Mouse (Mus musculus) left cerebral cortex, postnatal 14 days (tissue): ENCODE measurements around the gene Itgb1. TPM values are rescaled to one million over a fixed set of nuclear protein-coding genes. Genes with fewer than 3 reads are reported as not detected.

Source experiments
- DNase-seq, 2 experiments: peaks; one replicate each; pipeline ENCODE4 v3.0.0; 2021 to 2022; ENCODE audit warnings: low spot score in 2 of 2, mixed read lengths in 1 of 2
- intact Hi-C: fragments of 180-260 bp; cut with DNase I; formaldehyde crosslinking; loops from one replicate; pipeline ENCODE4 v1.15.1; 2025
- total RNA-seq, 2 experiments: library from RNA; stranded (reverse); gene quantifications; 2 replicates each; pipeline ENCODE4 v1.2.3; 2021

Itgb1 gene
- total RNA-seq, 2 experiments from 2014 or later: 79.2 to 81.9 TPM

- intact Hi-C loops: no loop called here
- peak; percentile 39 to 73 for DNase-seq
Measured at GRCm38 (mm10) chr8:128679909-128680308, 5.5 kb upstream of the Itgb1 start.

DNA sequence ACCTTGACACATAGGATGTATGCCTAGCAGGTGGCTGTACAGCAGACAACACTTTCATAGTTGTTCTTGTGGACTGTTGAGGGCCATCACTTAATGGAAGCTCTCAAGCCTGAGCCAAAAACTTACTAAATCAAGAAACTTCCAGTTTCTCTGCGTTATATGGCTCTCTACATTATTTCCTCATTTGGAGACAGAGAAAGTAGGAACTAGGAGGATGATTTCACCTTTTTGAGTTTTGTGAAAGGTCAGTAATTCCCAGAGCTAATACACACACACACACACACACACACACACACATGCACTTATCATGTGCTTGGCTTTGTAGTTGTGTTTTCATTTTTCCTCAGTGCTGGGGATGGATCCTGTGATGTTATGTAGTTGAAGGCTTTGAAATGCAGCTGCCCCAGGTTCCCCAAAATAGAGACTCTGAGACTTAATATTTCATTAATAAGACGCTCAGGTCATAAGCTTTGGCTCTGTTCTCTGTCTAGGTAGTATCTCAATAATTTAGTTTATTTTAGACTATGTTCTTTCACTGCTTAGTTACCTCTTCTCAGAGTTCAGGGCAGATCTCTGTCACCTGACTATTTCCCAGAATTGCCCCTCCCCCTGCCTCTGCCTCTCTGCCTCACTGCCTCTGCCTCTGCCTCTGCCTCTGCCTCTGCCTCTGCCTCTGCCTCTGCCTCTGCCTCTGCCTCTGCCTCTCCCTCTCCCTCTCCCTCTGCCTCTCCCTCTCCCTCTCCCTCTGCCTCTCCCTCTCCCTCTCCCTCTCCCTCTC, 4.7 kb upstream of the Itgb1 start:
- intact Hi-C loops: no loop called here
- DNase-seq: no peak

- DNase-seq: no peak
- intact Hi-C loops: no loop called here
Measured at GRCm38 (mm10) chr8:128681970-128682369, 3.5 kb upstream of the Itgb1 start.

DNA sequence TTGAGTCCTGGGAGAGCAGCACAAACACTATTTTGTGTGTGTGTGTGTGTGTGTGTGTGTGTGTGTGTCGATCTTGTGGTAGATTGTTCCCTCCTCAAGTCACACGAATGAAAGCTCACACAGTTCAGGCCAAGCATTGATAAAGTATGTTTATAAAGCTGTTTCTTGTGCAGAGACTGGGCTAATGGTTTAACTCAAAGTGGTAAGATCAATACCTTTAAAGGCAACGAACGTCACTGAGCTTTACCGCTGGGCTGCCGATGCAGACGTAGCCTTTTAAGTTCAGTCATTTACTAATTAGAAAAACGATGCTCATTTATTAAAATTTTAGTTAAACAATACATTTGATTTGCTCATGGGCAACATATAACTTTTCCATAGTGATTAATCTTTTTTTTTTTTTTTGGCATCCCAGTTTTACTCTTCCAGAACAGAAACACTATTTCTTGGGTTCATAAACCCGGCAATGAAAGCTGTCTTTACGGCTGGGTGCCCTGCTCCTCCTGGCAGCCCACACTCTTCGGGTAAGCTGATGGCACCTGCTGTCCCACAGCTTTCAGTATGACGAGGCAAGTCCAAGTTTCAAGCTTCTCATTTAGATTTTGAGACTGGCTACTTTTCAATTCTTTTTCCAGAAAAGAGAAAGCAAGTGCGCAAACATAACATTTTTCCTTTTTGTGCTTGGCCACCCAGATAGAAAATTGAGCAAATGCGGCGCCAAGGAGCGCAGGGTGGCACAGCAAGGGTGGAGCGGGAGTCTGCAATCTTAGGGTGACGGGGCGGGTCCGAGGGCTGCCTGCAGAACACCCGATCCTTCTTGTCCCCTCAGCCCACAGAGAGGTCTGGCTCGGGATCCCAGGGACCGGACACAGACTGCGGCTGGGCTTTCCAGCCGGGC, 596 bp upstream of the Itgb1 start:
- DNase-seq: no peak
- intact Hi-C loops: loop anchor here (2.0 kb wide), 1 partner anchor 32 kb away; no protein-coding TSS in a partner anchor

DNA sequence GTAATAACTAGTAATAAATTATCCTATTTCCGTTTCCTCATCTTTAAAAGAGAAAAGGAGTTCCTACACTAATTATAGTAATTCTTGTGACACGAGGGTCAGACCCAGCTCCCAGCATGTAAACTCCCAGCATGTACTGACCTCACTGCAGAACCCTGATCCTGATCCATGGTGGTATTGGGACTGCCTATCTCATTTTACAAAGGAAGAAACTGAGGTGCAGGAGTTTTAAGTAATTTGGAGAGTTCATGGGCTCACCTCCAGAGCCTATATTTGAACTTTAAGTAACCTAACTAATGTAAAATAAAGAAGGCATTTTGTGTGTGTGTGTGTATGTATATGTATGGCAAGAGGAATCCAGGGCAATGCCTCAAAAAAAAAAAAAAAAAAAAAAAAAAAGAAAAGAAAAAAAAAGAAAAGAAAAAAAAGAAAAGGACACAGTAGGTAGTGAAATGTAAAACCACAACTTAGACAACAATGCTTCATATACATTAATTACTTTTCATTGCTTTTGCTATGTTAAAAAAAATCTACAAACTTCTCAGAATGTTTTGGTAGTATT, 1.1 kb downstream of the Itgb1 start:
- no peak for DNase-seq
- intact Hi-C loops: no loop called here

GRCm38 (mm10) chr8:128688679-128689078, 3.2 kb downstream of the Itgb1 start:
- no peak for DNase-seq
- intact Hi-C loops: no loop called here

- intact Hi-C loops: no loop called here
- DNase-seq: no peak
Measured at GRCm38 (mm10) chr8:128690056-128690455, 4.6 kb downstream of the Itgb1 start.

DNA sequence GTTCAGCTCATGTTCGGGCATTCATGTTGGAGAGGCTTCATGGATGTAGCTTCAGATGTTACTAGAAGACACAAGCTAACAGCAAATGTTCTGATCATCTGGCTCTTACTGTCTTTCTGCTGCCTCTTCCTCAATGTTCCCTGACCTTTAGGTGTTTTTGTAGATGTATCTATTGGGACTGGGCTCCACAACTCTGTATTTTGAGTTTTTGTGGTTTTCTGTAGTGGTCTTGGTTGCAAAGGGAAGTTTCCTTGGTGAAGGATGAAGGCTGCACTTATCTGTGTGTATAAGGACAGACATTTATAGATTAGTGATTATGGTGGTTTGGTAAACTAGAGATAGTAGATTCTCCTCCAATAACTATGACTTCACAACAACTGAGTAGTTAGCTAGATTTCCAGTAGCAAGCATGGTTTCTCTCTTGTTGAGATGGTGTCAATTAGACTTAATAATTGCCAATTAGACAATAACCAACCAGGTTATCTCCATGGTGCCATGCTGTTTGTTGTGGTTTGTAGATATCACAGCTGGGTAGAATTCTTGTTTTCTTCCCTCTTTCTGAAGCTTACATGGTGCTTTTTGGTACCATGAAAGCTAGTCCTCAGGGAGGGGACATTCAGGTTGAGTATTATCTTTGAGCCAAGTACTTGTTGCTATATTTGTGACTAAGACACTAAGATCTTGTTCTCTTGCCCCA, 11.4 kb downstream of the Itgb1 start:
- intact Hi-C loops: no loop called here
- no peak for DNase-seq

DNA sequence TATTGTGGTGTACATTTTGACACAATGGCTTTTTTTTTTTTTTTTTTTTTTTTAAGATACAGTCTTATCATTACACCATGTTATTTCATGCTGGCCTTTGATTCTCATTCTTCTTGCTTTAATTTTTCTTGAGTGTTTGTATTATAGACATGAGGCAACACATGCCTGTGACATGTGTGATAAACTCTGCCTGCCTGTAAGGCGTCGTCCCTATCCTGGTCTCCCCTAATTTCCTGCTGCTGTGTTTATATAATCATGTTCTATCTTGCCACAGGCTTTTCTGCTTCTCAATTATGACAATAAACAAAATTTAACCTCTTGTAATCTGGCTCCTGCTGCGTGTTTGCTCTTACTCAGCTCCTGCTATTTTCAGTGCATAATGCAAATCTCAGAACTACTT, 12.5 kb downstream of the Itgb1 start:
- intact Hi-C loops: no loop called here
- DNase-seq: no peak

DNA sequence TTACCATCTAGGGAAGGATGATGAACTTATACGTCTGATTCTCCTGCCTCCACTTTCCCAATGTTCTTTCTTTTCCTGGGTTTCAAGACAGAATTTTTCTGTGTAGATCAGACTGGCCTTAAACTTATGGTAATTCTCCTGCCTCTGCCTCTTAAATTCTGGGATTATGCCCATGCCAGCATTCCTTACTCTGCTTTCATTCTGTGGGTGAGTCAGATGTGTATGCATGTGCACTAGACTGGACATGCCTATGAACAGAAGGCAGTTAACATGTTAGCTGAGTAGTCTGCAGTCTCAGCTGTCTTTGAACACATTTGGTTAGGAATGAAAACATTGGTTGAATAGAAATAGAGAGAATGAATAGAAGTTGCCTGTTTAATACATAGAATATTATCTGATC, 18.9 kb downstream of the Itgb1 start:
- intact Hi-C loops: no loop called here
- no peak for DNase-seq

- no peak for DNase-seq
- intact Hi-C loops: no loop called here
Measured at GRCm38 (mm10) chr8:128704836-128705235, 19.4 kb downstream of the Itgb1 start.

GRCm38 (mm10) chr8:128709261-128709660, 23.8 kb downstream of the Itgb1 start:
- peak; percentile 81 to 89 for DNase-seq
- intact Hi-C loops: loop anchor here (2.0 kb wide), 1 partner anchor 56 kb away; no protein-coding TSS in a partner anchor

GRCm38 (mm10) chr8:128716184-128716583, 30.7 kb downstream of the Itgb1 start:
- peak in 1 of 2 experiments; percentile 26 for DNase-seq
- intact Hi-C loops: no loop called here

GRCm38 (mm10) chr8:128724819-128725218, 39.4 kb downstream of the Itgb1 start:
- DNase-seq: peak; percentile 38 to 47
- intact Hi-C loops: loop anchor here (2.0 to 10.0 kb wide), 2 partner anchors 72 to 210 kb away; no protein-coding TSS in a partner anchor

GRCm38 (mm10) chr8:128727213-128727612, 41.8 kb downstream of the Itgb1 start:
- intact Hi-C loops: loop anchor here (10.0 kb wide), 1 partner anchor 212 kb away; no protein-coding TSS in a partner anchor
- no peak for DNase-seq

- no peak for DNase-seq
- intact Hi-C loops: no loop called here
Measured at GRCm38 (mm10) chr8:128732254-128732653, 46.8 kb downstream of the Itgb1 start.

DNA sequence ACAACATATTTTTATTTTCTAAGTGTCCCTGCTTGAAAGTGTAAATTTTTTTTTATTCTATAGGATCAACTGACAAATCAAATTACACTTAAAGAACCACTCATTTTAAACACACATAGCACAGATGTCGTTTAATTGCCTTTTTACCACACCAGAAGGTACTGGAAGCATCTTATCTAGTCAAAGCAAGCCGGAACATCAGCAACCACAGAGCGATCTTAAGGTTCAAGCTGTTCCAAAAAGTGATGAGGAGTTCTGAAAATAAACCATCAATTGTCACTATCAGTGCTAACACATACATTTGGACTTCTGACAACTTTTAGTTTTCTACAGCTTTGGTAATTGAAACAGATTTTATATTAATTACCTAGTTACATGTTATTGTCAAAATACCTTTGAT, 48.7 kb downstream of the Itgb1 start:
- no peak for DNase-seq
- intact Hi-C loops: no loop called here

DNA sequence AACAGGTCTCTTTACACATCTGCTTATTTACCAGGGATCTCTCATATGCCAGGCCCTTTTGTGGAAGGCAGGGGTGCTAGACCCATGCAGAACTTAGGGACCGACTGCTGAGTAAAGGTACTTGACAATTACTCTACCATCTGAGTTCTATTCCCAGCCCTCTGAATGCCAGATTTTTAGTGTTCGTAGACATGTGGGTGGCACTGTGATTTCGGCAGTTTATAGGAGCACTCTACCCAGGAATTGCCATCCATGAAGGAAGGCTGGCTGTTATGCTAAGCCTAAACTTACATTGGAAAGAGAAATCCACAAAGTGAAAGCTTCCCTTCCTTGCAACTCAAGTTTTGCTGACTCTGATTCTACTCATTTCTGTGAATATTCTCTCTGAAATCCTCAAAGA, 50.2 kb downstream of the Itgb1 start:
- intact Hi-C loops: no loop called here
- DNase-seq: no peak
